Mouse (Mus musculus) forebrain, embryonic 14.5 days (tissue): ENCODE measurements around the gene Tmem97. TPM values are rescaled to one million over a fixed set of nuclear protein-coding genes. Genes with fewer than 3 reads are reported as not detected.
A peak's percentile ranks its signal among the peaks of the same experiment; 100 is the strongest.

Source experiments
- ATAC-seq: fragments of 200-750 bp; cut with Nextera tagmentation; 2 replicates; pipeline ENCODE4 v1.8.0; 2017; ENCODE audit warnings: mild to moderate bottlenecking, moderate library complexity
- DNase-seq: peaks from one replicate; pipeline ENCODE4 v3.0.0-alpha.2; 2015; ENCODE audit warnings: low spot score
- H3K27ac ChIP-seq: fragments of 300-500 bp; sonication (generic); 2 replicates; pipeline ENCODE4 v1.5.1; 2014; ENCODE audit warnings: low read depth, mild to moderate bottlenecking, control low read depth, low read length, moderate library complexity
- H3K27me3 ChIP-seq: fragments of 300-500 bp; sonication (generic); replicated peaks from 2 replicates; pipeline ENCODE4 v1.6.1; 2014; ENCODE audit warnings: low read length, control low read depth, mixed read lengths; ENCODE audit not compliant: control insufficient read depth, insufficient read depth
- H3K36me3 ChIP-seq: fragments of 300-500 bp; sonication (generic); 2 replicates; pipeline ENCODE4 v1.6.1; 2014; ENCODE audit warnings: low read length, control low read depth; ENCODE audit not compliant: control insufficient read depth, insufficient read depth
- H3K4me1 ChIP-seq: fragments of 300-500 bp; sonication (generic); 2 replicates; pipeline ENCODE4 v1.6.1; 2014; ENCODE audit warnings: antibody characterized with exemption, low read length, control low read depth; ENCODE audit not compliant: control insufficient read depth, insufficient read depth
- H3K4me2 ChIP-seq: fragments of 300-500 bp; sonication (generic); 2 replicates; pipeline ENCODE4 v1.6.1; 2014; ENCODE audit warnings: mild to moderate bottlenecking, control low read depth, low read length
- H3K4me3 ChIP-seq: fragments of 300-500 bp; sonication (generic); 2 replicates; pipeline ENCODE4 v1.5.1; 2014; ENCODE audit warnings: low read depth, low read length, control low read depth
- H3K9ac ChIP-seq: fragments of 300-500 bp; sonication (generic); 2 replicates; pipeline ENCODE4 v1.6.1; 2014; ENCODE audit warnings: mild to moderate bottlenecking, low read length, control low read depth, moderate library complexity
- H3K9me3 ChIP-seq: fragments of 300-500 bp; sonication (generic); replicated peaks from 2 replicates; pipeline ENCODE4 v1.6.1; 2016; ENCODE audit warnings: low read length, control low read depth, mixed read lengths; ENCODE audit not compliant: control insufficient read depth
- WGBS: fragments of 180-500 bp; shearing (Covaris S2); extraction: QIAGEN DNeasy Blood & Tissue Kit; methylation state at CpG from one replicate; pipeline ENCODE4 v1.1.7; 2014; 5-methylcytosine and 5-hydroxymethylcytosine counted together
- polyA plus RNA-seq: library from polyadenylated mRNA; unstranded; fragments of >200 nt; fragmentation: Nextera tagmentation; extraction: Ambion mirVana; gene quantifications from 2 replicates; pipeline ENCODE4 v1.2.1, GENCODE M21; 2014

Gene Tmem97
- polyA plus RNA-seq, 1 experiment from 2014 or later, result 48.5 TPM

DNA sequence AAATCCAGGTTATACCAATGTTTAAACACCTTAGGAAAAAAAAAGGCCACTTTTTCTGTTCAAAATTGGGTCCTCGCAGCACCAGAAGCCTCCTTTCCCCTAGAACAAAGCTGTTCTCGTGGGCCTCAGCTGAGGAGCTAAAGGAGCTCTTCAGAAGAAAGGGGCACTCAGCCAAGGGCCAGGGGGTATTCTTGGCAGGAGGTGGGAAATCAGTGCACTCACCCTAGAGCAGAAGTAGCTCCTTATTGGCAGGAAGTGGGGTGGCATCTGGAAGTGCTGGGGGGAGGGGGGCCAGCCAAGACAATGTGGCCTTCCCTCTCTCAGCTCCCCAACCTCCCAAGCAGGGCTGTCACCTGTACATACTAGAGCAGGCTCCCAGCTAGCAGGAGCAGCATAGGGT lies 25.7 kb downstream of the Tmem97 start:
- H3K36me3 ChIP-seq, result peaks cover 98% of the 10 kb centered on the region
- DNase-seq (peak; percentile 50), ATAC-seq (no peak)
- H3K9ac ChIP-seq, result no peak overlapping the region
- H3K4me2 ChIP-seq, result no peak overlapping the region
- no peaks in the 10 kb centered on the region for H3K27me3 ChIP-seq
- WGBS, result 58% methylated on average over 2 of the region's 2 CpGs
- H3K27ac ChIP-seq, result no peak overlapping the region
- no peaks in the 10 kb centered on the region for H3K9me3 ChIP-seq
- H3K4me3 ChIP-seq, result no peak overlapping the region
- no peaks in the 10 kb centered on the region for H3K4me1 ChIP-seq

DNA sequence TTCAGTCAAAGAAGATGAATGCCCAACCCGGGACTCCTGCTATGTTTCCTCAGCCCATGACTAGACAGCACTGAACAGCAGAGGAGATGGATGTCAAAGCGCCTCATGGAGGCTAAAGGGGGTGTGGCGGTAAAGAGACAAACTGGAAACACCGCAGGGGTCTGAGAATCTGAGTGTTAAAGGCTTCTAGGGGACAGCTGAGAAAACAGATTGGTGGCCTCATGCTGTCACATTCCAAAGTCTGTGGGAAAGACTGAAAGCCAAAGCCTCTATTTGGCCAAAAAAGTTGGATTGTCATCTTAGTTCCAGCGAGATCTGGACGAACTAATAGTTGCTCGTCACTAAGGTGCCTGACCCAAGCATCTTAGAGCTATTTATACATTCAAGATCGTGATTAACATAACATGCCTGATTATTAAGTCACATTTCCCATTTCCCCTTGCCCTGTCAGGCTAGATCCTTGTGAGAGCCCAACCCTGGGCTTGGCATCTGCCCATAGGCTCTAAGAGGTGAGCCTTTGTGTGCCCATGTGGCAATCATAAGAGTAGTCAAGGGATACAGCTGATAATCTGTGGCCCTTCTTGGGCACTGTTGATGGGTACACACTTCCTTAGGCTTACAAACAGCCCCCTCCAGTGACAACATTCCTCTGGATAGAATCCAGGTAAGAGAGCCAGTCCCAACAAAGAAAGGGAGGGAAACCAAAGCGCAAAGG lies 27.2 kb downstream of the Tmem97 start:
- H3K4me3 ChIP-seq, result no peak overlapping the region
- no peak overlapping the region for H3K9ac ChIP-seq
- no peak overlapping the region for H3K27ac ChIP-seq
- DNase-seq (no peak), ATAC-seq (no peak)
- no peaks in the 10 kb centered on the region for H3K9me3 ChIP-seq
- WGBS, result 84% methylated on average over 9 of the region's 9 CpGs
- H3K27me3 ChIP-seq, result no peaks in the 10 kb centered on the region
- no peak overlapping the region for H3K4me2 ChIP-seq
- peaks cover 99% of the 10 kb centered on the region for H3K36me3 ChIP-seq
- no peaks in the 10 kb centered on the region for H3K4me1 ChIP-seq

- ATAC-seq (no peak), DNase-seq (peak; percentile 31)
- peaks cover 100% of the 10 kb centered on the region for H3K36me3 ChIP-seq
- WGBS, result 97% methylated on average over 1 of the region's 1 CpGs
- H3K4me3 ChIP-seq, result no peak overlapping the region
- H3K4me2 ChIP-seq, result no peak overlapping the region
- H3K9me3 ChIP-seq, result no peaks in the 10 kb centered on the region
- H3K9ac ChIP-seq, result no peak overlapping the region
- H3K27me3 ChIP-seq, result no peaks in the 10 kb centered on the region
- H3K27ac ChIP-seq, result no peak overlapping the region; the same call in 1 of the 2 replicates
- no peaks in the 10 kb centered on the region for H3K4me1 ChIP-seq
Measured at GRCm38 (mm10) chr11:78522481-78522997, 28.0 kb downstream of the Tmem97 start.

GRCm38 (mm10) chr11:78521880-78522279 lies 28.7 kb downstream of the Tmem97 start:
- Histone ChIP-seq H3K9ac (no peak overlapping the region), H3K9me3 (no peaks in the 10 kb centered on the region), H3K4me1 (no peaks in the 10 kb centered on the region), H3K27ac (no peak overlapping the region), H3K27me3 (no peaks in the 10 kb centered on the region), H3K4me3 (no peak overlapping the region), H3K4me2 (no peak overlapping the region), H3K36me3 (peaks cover 96% of the 10 kb centered on the region)
- DNase-seq, result no peak
- 90% methylated on average over 3 of the region's 3 CpGs for WGBS
- no peak for ATAC-seq

GRCm38 (mm10) chr11:78518931-78519330 lies 31.6 kb downstream of the Tmem97 start:
- WGBS, result 86% methylated on average over 10 of the region's 10 CpGs

GRCm38 (mm10) chr11:78515549-78516325 lies 34.8 kb downstream of the Tmem97 start:
- DNase-seq, result no peak
- no peak for ATAC-seq
- Histone ChIP-seq H3K4me1 (peaks cover 8% of the 10 kb centered on the region; the same call in 1 of the 2 replicates), H3K4me3 (no peak overlapping the region), H3K27me3 (no peaks in the 10 kb centered on the region), H3K9ac (no peak overlapping the region), H3K36me3 (peaks cover 58% of the 10 kb centered on the region), H3K4me2 (no peak overlapping the region), H3K9me3 (no peaks in the 10 kb centered on the region), H3K27ac (no peak overlapping the region)
- 62% methylated on average over 2 of the region's 2 CpGs for WGBS

More at GRCm38 (mm10) chr11:78518931-78519330, 31.6 kb downstream of the Tmem97 start:
- Histone ChIP-seq H3K9ac (no peak overlapping the region), H3K4me1 (no peaks in the 10 kb centered on the region), H3K27ac (no peak overlapping the region), H3K27me3 (no peaks in the 10 kb centered on the region), H3K36me3 (peaks cover 90% of the 10 kb centered on the region), H3K4me3 (no peak overlapping the region), H3K4me2 (no peak overlapping the region), H3K9me3 (no peaks in the 10 kb centered on the region)
- DNase-seq (no peak), ATAC-seq (no peak)

- Histone ChIP-seq H3K36me3 (peaks cover 39% of the 10 kb centered on the region), H3K27me3 (no peaks in the 10 kb centered on the region), H3K9me3 (no peaks in the 10 kb centered on the region), H3K27ac (no peak overlapping the region), H3K9ac (peak overlapping the region; percentile 97), H3K4me3 (peak overlapping the region; percentile 88), H3K4me1 (peaks cover 8% of the 10 kb centered on the region; the same call in 1 of the 2 replicates), H3K4me2 (peak overlapping the region; percentile 90)
- ATAC-seq, result no peak
- no peak for DNase-seq
- WGBS, result 78% methylated on average over 3 of the region's 3 CpGs
Measured at GRCm38 (mm10) chr11:78513106-78513790, 37.3 kb downstream of the Tmem97 start.

DNA sequence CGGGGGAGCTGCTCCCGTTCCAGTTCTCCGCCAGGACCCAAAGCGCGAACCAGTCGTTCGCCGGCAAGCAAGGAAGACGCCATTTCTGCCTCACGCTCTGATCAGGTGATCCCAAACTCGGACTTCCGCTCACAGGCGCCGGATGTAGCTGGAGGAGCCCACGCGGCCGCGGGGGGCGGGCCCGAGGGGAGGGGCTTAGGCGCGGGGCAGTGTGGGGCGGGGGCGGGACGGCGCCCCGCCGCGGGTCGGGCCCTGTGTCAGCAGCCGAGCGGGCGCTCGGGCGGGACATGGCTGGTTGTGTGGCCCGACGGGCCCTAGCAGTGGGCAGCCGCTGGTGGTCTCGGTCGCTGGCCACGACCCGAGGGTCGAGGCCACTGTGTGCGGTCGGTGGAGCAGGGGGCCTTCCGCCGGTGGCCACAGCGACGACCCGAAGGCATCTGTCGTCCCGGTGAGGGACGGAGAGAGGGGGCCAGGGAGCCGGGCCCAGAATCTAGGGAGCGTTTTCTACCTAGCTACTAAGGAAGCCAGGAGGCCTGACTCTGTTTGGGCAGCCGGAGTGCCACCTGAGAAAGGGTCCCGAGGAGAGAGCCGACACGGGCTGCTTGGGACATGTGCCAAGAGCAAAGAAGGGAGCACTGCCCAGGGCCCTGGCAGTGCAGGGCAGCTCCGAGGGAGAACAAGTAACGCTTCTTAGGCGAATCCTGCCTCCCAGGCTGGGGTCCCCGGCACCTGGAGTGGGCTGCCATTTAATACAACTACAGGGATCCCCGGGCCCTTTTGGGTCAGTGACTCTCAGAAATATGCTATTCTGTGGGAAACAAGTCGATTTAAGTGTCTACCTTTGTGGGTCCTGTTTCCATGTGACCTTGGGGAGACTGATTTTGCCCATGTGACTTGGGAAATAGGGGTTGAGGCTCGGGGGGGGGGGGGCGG lies 38.3 kb downstream of the Tmem97 start, which contains the start of the genes Tmem199 and Poldip2:
Gene Tmem199 (minus strand): TSS at position 148 of the 933 bp plus-strand sequence.
Gene Poldip2 (plus strand): TSS at position 169 of the 933 bp plus-strand sequence.
- peaks cover 39% of the 10 kb centered on the region for H3K36me3 ChIP-seq
- H3K9ac ChIP-seq, result peak within 1 kb of the TSS; percentile 97
- 1% methylated on average over 67 of the region's 67 CpGs for WGBS
- H3K4me1 ChIP-seq, result peaks cover 8% of the 10 kb centered on the region; the same call in 1 of the 2 replicates
- H3K27me3 ChIP-seq, result no peaks in the 10 kb centered on the region
- peak within 1 kb of the TSS; percentile 90 for H3K4me2 ChIP-seq
- peak; percentile 96 for ATAC-seq
- H3K4me3 ChIP-seq, result peak within 1 kb of the TSS; percentile 88
- H3K9me3 ChIP-seq, result no peaks in the 10 kb centered on the region
- peak within 1 kb of the TSS; percentile 76 for H3K27ac ChIP-seq
- DNase-seq, result peak; percentile 97
